Mouse (Mus musculus) stomach, embryonic 14.5 days (tissue): ENCODE measurements around the gene Etnk1. TPM values are rescaled to one million over a fixed set of nuclear protein-coding genes. Genes with fewer than 3 reads are reported as not detected.

Experiments
- ATAC-seq: fragments of 200-750 bp; cut with Nextera tagmentation; 2 replicates; pipeline ENCODE4 v1.8.0; 2017; ENCODE audit warnings: low read depth, moderate TSS enrichment; ENCODE audit not compliant: insufficient number of reproducible peaks, insufficient read depth, low FRiP score
- H3K27ac ChIP-seq: fragments of 300-500 bp; sonication (generic); 2 replicates; pipeline ENCODE4 v1.5.1; 2014; ENCODE audit warnings: mild to moderate bottlenecking, low read length, moderate library complexity, mixed read lengths
- H3K27me3 ChIP-seq: fragments of 300-500 bp; sonication (generic); 2 replicates; pipeline ENCODE4 v1.6.1; 2014; ENCODE audit warnings: low read length, control low read depth, mixed read lengths; ENCODE audit not compliant: control insufficient read depth, insufficient read depth
- H3K36me3 ChIP-seq: fragments of 300-500 bp; sonication (generic); 2 replicates; pipeline ENCODE4 v1.6.1; 2014; ENCODE audit warnings: mild to moderate bottlenecking, control low read depth, low read length, moderate library complexity, mixed read lengths; ENCODE audit not compliant: control insufficient read depth, insufficient read depth
- H3K4me1 ChIP-seq: fragments of 300-500 bp; sonication (generic); 2 replicates; pipeline ENCODE4 v1.6.1; 2014; ENCODE audit warnings: low read length, control low read depth, mixed read lengths; ENCODE audit not compliant: control insufficient read depth, insufficient read depth
- H3K4me2 ChIP-seq: fragments of 300-500 bp; sonication (generic); replicated peaks from 2 replicates; pipeline ENCODE4 v1.6.1; 2014; ENCODE audit warnings: low read depth, low read length, control low read depth
- H3K4me3 ChIP-seq: fragments of 300-500 bp; sonication (generic); 2 replicates; pipeline ENCODE4 v1.5.1; 2014; ENCODE audit warnings: low read depth, low read length, control low read depth
- H3K9ac ChIP-seq: fragments of 300-500 bp; sonication (generic); replicated peaks from 2 replicates; pipeline ENCODE4 v1.6.1; 2014; ENCODE audit warnings: low read depth, mild to moderate bottlenecking, control low read depth, low read length, moderate library complexity, mixed read lengths
- H3K9me3 ChIP-seq: fragments of 300-500 bp; sonication (generic); 2 replicates; pipeline ENCODE4 v1.6.1; 2016; ENCODE audit warnings: low read depth, low read length, control low read depth; ENCODE audit not compliant: control insufficient read depth
- WGBS: fragments of 180-500 bp; shearing (Covaris S2); extraction: QIAGEN DNeasy Blood & Tissue Kit; methylation state at CpG from one replicate; pipeline ENCODE4 v1.1.7; 2014; 5-methylcytosine and 5-hydroxymethylcytosine counted together
- polyA plus RNA-seq: library from polyadenylated mRNA; unstranded; fragments of >200 nt; fragmentation: Nextera tagmentation; extraction: Ambion mirVana; gene quantifications from 2 replicates; pipeline ENCODE4 v1.2.1, GENCODE M21; 2014

Etnk1 gene
- polyA plus RNA-seq, 1 experiment from 2014 or later: 24.2 TPM

DNA sequence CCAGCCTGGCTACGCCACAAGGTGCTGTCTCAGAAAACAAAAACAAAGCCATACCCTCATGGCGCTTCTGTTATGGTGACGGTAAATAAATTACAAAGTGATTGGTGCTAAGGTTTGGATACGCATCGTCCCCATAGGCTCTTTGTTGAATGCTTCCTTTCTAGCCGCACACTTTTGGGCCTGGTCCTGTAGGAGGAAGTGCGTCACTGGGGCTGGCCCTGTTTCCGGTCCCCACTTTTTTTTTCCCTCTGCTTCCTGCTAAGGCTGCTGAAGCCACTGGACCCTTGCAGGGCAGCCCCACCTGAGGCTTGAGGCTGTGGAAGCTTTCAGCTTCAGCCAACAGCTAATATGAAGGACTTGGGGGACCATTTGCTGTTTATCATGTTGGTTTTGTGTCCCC, 54.2 kb downstream of the Etnk1 start:
- Histone ChIP-seq H3K9ac (no peak overlapping the region), H3K4me2 (no peak overlapping the region), H3K27ac (no peak overlapping the region), H3K4me3 (no peak overlapping the region), H3K4me1 (no peaks in the 10 kb centered on the region), H3K9me3 (no peaks in the 10 kb centered on the region), H3K36me3 (no peaks in the 10 kb centered on the region), H3K27me3 (no peaks in the 10 kb centered on the region)
- ATAC-seq: no peak
- 90% methylated on average over 8 of the region's 8 CpGs for WGBS

DNA sequence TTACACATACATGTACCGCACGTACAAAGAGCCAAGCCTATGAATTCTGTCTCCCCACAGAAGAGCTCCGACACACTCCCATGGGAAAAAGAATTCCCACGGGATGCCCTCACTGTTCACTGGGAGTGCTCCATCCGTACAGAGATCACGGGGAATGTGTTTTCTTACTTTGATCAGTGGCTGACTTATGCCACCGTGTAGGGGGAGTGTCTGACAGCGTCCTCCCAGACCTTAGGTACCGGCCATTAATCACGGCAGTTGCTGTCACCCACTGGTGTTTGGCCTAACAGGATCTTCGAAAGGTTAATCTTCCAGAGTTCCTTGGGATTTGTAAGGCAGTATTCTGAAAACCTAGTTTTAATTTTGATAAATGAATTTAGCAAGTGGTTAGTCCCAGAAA, 57.0 kb downstream of the Etnk1 start:
- H3K36me3 ChIP-seq: no peaks in the 10 kb centered on the region
- H3K9ac ChIP-seq: no peak overlapping the region
- 50% methylated on average over 11 of the region's 11 CpGs for WGBS
- no peak overlapping the region for H3K4me2 ChIP-seq
- no peaks in the 10 kb centered on the region for H3K9me3 ChIP-seq
- ATAC-seq: no peak
- H3K27me3 ChIP-seq: no peaks in the 10 kb centered on the region
- no peak overlapping the region for H3K27ac ChIP-seq
- no peak overlapping the region for H3K4me3 ChIP-seq
- H3K4me1 ChIP-seq: no peaks in the 10 kb centered on the region

DNA sequence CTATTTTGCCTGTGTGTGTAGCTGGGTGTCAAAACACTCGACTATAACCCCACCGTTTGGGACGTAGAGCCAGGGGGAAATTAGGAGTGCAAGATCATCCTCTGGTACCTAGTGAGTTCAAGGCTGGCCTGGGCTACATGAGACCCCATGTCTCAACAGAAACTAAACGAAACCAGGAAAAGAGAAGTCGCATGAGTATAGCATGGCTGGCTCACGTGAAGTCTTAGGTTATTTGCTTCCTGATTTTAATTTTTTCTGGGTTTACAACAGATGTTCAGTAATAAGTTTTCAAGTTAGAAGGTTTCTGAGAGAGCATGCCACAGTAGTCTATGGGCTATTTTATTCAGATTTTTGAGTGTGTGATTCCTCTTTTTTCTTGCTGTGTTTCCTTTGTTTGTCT, 57.9 kb downstream of the Etnk1 start:
- no peak for ATAC-seq

DNA sequence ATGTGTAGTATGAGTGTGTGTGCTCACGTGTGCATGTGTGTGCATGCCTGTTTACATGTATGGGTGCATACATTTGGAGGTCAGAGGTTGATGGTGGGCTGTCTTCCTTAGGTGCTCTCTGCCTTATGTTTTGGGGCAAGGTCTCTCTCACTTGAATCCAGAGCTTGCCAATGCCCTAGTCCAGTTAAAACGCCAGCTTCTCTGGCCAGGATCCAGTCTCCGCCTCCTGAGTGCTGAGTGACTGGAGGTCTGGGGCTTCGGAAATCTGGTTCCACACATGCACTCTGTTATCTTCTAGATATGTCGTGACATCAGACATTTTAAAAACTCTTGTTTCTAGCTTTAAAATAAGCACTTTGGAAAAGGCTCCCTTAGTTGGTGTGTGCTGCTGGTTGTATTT, 61.7 kb downstream of the Etnk1 start:
- Histone ChIP-seq H3K27ac (no peak overlapping the region), H3K36me3 (no peaks in the 10 kb centered on the region), H3K4me3 (no peak overlapping the region), H3K4me1 (no peaks in the 10 kb centered on the region), H3K9ac (no peak overlapping the region), H3K9me3 (no peaks in the 10 kb centered on the region), H3K4me2 (no peak overlapping the region), H3K27me3 (no peaks in the 10 kb centered on the region)
- ATAC-seq: no peak
- WGBS: 75% methylated on average over 5 of the region's 5 CpGs

More for the DNA sequence above, 57.9 kb downstream of the Etnk1 start:
- no peaks in the 10 kb centered on the region for H3K36me3 ChIP-seq
- no peaks in the 10 kb centered on the region for H3K4me1 ChIP-seq
- no peak overlapping the region for H3K4me2 ChIP-seq
- no peak overlapping the region for H3K27ac ChIP-seq
- no peak overlapping the region for H3K9ac ChIP-seq
- no peaks in the 10 kb centered on the region for H3K9me3 ChIP-seq
- no peaks in the 10 kb centered on the region for H3K27me3 ChIP-seq
- no peak overlapping the region for H3K4me3 ChIP-seq
- 77% methylated on average over 6 of the region's 6 CpGs for WGBS

DNA sequence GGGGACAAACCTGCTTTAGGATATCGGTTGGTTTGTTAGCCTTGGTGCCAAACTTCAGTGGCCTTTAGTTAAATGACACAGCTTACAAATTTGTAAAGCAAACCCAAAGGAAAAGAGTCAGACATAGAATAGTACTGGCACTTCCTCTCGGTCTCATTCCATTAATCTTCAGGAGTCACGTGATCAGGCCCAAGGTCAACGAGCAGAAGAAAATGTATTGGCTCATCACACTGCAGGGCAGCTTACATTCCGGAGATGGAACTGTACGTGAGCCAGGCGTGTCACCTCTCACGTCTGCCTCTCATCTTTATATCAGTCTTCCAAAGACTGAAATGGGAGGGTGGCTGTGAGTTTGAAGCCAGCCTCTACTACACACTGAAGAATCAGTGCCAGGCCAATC, 62.9 kb downstream of the Etnk1 start:
- Histone ChIP-seq H3K27me3 (no peaks in the 10 kb centered on the region), H3K27ac (no peak overlapping the region), H3K9me3 (no peaks in the 10 kb centered on the region), H3K9ac (no peak overlapping the region), H3K4me1 (no peaks in the 10 kb centered on the region), H3K36me3 (no peaks in the 10 kb centered on the region), H3K4me2 (no peak overlapping the region), H3K4me3 (no peak overlapping the region)
- ATAC-seq: no peak
- 49% methylated on average over 8 of the region's 8 CpGs for WGBS

DNA sequence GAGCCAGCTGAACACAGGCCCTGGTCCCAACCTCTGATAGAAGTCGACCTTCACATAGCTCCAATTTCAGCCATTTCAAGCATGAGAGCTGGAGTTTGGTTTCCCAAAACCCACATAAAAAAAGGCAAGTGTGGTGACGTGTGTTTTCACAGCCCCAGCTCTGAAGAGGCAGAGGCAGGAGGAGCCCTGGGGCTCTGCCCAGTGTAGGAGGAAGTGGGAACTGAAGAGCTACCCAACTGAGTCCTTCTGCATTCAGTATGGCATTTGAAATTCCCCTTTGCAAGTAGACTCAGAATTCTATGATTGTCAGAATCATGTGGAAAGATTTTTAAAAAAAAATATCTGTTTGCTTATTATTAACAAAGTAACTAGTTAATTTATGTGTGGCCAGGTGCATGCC, 63.9 kb downstream of the Etnk1 start:
- WGBS: 73% methylated on average over 2 of the region's 2 CpGs
- Histone ChIP-seq H3K27me3 (no peaks in the 10 kb centered on the region), H3K9me3 (no peaks in the 10 kb centered on the region), H3K4me2 (no peak overlapping the region), H3K9ac (no peak overlapping the region), H3K4me1 (no peaks in the 10 kb centered on the region), H3K36me3 (no peaks in the 10 kb centered on the region), H3K27ac (no peak overlapping the region), H3K4me3 (no peak overlapping the region)
- no peak for ATAC-seq

DNA sequence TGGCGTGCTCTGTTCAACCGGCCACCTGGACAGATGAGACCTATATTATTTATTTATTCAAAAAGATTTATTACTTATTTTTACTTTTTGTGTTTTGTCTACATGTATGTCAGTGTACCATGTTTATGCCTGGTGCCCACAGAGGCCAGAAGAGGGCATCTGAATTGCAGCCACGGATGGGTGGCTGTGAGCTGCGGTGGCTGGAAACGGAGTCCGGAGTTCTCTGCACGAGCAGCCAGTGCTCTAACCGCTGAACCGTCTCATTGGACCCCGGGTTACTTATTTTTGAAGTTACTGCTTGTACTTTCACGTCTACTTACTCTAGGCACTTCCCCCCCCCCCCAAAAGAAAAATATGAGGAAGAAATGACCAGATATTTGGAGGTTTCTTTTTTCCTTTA, 65.7 kb downstream of the Etnk1 start:
- ATAC-seq: no peak
- Histone ChIP-seq H3K9me3 (no peaks in the 10 kb centered on the region), H3K4me3 (no peak overlapping the region), H3K27me3 (no peaks in the 10 kb centered on the region), H3K9ac (no peak overlapping the region), H3K36me3 (no peaks in the 10 kb centered on the region), H3K4me2 (no peak overlapping the region), H3K4me1 (no peaks in the 10 kb centered on the region), H3K27ac (no peak overlapping the region)
- WGBS: 91% methylated on average over 11 of the region's 11 CpGs

DNA sequence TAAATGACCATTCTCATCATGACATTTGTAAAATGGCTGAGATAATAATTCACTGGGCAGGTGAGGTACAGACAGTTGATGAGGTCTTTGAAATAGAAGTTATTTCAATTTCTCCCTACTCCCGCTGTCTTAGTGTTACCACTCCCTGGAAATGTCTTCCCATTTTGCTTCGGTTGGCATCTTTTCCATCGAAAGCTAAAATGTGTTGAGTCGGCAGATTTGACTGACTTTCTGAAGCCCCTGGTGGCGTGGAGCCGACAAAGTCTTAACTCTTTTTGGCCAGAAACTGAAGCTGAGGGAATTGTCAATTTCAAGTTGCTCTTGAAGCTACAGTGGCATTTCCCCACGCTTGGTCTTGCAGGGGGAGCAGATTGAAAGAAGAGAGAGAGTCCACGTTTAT, 67.8 kb downstream of the Etnk1 start:
- WGBS: 78% methylated on average over 8 of the region's 8 CpGs
- Histone ChIP-seq H3K4me1 (no peaks in the 10 kb centered on the region), H3K27ac (no peak overlapping the region), H3K4me2 (no peak overlapping the region), H3K9me3 (no peaks in the 10 kb centered on the region), H3K4me3 (no peak overlapping the region), H3K36me3 (no peaks in the 10 kb centered on the region), H3K27me3 (no peaks in the 10 kb centered on the region), H3K9ac (no peak overlapping the region)
- no peak for ATAC-seq

DNA sequence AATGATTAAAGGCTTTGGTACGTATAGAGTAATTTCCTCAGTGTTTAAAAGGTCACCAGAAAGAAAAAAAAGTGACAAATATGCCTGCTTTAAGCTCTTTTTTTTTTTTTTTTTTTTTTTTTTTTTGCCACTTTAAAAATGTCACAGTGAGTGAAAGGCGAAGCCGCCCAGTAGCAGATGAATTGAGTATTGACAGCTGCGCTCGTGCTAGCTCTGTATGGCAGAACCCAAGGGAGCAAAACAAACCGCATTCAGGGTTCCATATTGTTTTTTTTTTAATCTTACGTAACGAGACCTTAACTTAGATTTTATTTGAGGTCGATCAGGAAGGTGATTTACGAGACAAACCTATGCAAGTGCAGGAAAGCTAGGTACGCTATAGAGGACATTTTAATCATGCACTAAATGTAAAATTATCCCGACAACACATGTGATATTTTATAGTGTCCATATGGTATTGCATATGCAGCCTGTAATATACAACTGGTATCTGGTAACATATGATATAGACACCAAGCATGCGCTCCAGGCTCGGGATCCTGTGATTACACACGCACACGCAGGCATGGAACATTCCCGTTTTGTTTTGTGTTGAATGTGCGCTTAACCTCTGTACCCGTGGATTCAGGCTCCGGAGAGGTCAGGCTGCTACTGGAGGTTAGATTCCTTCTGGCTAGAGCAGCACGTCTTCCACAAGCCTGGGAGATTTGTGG, 72.5 kb downstream of the Etnk1 start:
- H3K27ac ChIP-seq: no peak overlapping the region
- no peak overlapping the region for H3K9ac ChIP-seq
- no peak for ATAC-seq
- WGBS: 78% methylated on average over 21 of the region's 21 CpGs
- no peak overlapping the region for H3K4me3 ChIP-seq
- no peaks in the 10 kb centered on the region for H3K4me1 ChIP-seq
- H3K27me3 ChIP-seq: no peaks in the 10 kb centered on the region
- H3K36me3 ChIP-seq: no peaks in the 10 kb centered on the region
- H3K9me3 ChIP-seq: no peaks in the 10 kb centered on the region
- no peak overlapping the region for H3K4me2 ChIP-seq
